Mouse (Mus musculus) hindbrain, postnatal 0 days (tissue): ENCODE data around the gene Zswim5. TPM values are rescaled to one million over a fixed set of nuclear protein-coding genes. Genes with fewer than 3 reads are reported as not detected.

Experiments used
- ATAC-seq: fragments of 200-750 bp; cut with Nextera tagmentation; 2 replicates; pipeline ENCODE4 v1.8.0; 2017; ENCODE audit warnings: mild to moderate bottlenecking, moderate TSS enrichment, moderate library complexity
- DNase-seq: peaks from one replicate; pipeline ENCODE4 v3.0.0-alpha.2; 2015; ENCODE audit warnings: low spot score
- H3K27ac ChIP-seq: fragments of 300-500 bp; sonication (generic); 2 replicates; pipeline ENCODE4 v1.5.1; 2014; ENCODE audit warnings: mild to moderate bottlenecking
- H3K27me3 ChIP-seq: fragments of 300-500 bp; sonication (generic); 2 replicates; pipeline ENCODE4 v1.6.1; 2014; ENCODE audit warnings: low read length, mixed read lengths; ENCODE audit not compliant: insufficient read depth
- H3K36me3 ChIP-seq: fragments of 300-500 bp; sonication (generic); 2 replicates; pipeline ENCODE4 v1.6.1; 2014; ENCODE audit warnings: low read length, mixed read lengths; ENCODE audit not compliant: insufficient read depth
- H3K4me1 ChIP-seq: fragments of 300-500 bp; sonication (generic); 2 replicates; pipeline ENCODE4 v1.6.1; 2014; ENCODE audit warnings: antibody characterized with exemption, low read length, mixed read lengths; ENCODE audit not compliant: insufficient read depth
- H3K4me2 ChIP-seq: fragments of 300-500 bp; sonication (generic); 2 replicates; pipeline ENCODE4 v1.6.1; 2014; ENCODE audit warnings: low read depth, mild to moderate bottlenecking, low read length, moderate library complexity, mixed read lengths
- H3K4me3 ChIP-seq: fragments of 300-500 bp; sonication (generic); 2 replicates; pipeline ENCODE4 v1.5.1; 2014; ENCODE audit warnings: low read length
- H3K9ac ChIP-seq: fragments of 300-500 bp; sonication (generic); replicated peaks from 2 replicates; pipeline ENCODE4 v1.6.1; 2014; ENCODE audit warnings: mild to moderate bottlenecking, low read length, moderate library complexity, mixed read lengths
- H3K9me3 ChIP-seq: fragments of 300-500 bp; sonication (generic); 2 replicates; pipeline ENCODE4 v1.6.1; 2016; ENCODE audit warnings: low read length, mixed read lengths
- CTCF ChIP-seq: IDR thresholded peaks from 2 replicates; pipeline ENCODE4 v1.5.1; 2016; ENCODE audit warnings: antibody characterized with exemption, control low read depth, low read depth
- WGBS: fragments of 180-500 bp; shearing (Covaris S2); extraction: QIAGEN DNeasy Blood & Tissue Kit; methylation state at CpG from one replicate; pipeline ENCODE4 v1.1.7; 2014; 5-methylcytosine and 5-hydroxymethylcytosine counted together
- polyA plus RNA-seq: library from polyadenylated mRNA; unstranded; fragments of >200 nt; fragmentation: Nextera tagmentation; extraction: Ambion mirVana; gene quantifications from 2 replicates; pipeline ENCODE4 v1.2.1, GENCODE M21; 2015
- total RNA-seq: library from RNA; depleted of rRNA; stranded (reverse); fragments of >200 nt; gene quantifications from 2 replicates; pipeline ENCODE4 v1.2.3, GENCODE M21; 2014

Gene Zswim5
- total and polyA plus RNA-seq, 2 experiments from 2014 or later = 2.3 to 25.8 TPM

DNA sequence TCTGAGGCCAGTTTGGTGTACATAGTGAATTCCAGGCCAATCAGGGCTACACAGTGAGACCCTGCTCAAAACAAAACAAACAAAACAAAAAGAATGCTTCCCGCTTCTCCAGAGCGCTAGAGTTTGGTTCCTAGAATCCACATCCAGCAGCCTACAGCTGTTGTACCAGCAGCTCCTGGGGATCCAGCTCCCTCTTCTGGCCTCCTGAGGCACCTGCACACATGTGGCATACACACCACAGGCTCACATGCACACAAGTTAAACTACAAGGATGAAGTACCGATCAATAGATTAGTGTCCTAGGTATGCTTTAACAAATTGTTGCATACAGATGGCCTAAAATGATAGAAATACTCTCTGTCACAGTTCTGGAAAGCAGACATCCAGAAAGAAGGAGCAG, 32.9 kb upstream of the Zswim5 start:
- no peak overlapping the region for H3K27ac ChIP-seq
- DNase-seq (no peak), ATAC-seq (no peak)
- H3K9ac ChIP-seq = no peak overlapping the region
- 95% methylated on average over 3 of the region's 3 CpGs for WGBS
- H3K4me1 ChIP-seq = no peaks in the 10 kb centered on the region
- H3K4me3 ChIP-seq = no peak overlapping the region
- no peak overlapping the region for H3K4me2 ChIP-seq
- no peaks in the 10 kb centered on the region for H3K27me3 ChIP-seq
- H3K9me3 ChIP-seq = no peaks in the 10 kb centered on the region
- no peak for TF ChIP-seq CTCF
- no peaks in the 10 kb centered on the region for H3K36me3 ChIP-seq

DNA sequence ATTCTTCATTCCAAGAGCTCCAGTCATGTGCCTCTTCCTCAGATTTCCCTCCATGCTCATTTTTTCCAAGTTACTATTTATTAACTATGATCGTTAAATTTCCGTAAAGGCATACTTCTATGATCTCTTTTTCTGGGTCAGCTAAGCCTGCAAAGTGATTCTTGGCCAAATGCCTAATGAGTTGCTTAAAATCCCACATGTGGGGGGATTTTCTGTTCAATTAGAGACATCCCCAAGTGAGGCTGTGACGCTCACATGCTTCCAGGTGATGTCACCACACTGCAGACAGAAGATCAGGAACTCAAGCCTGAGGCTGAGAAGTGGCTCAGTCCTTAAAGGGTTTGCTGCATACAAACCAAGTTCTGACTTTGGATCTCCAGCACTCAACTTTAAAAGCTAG, 27.3 kb upstream of the Zswim5 start:
- DNase-seq (peak; percentile 57), ATAC-seq (no peak)
- no peak overlapping the region for H3K9ac ChIP-seq
- H3K4me2 ChIP-seq = no peak overlapping the region
- H3K27ac ChIP-seq = no peak overlapping the region
- no peaks in the 10 kb centered on the region for H3K27me3 ChIP-seq
- H3K36me3 ChIP-seq = no peaks in the 10 kb centered on the region
- TF ChIP-seq CTCF = no peak
- no peaks in the 10 kb centered on the region; the same call in 1 of the 2 replicates for H3K4me1 ChIP-seq
- no peaks in the 10 kb centered on the region for H3K9me3 ChIP-seq
- WGBS = 55% methylated on average over 3 of the region's 3 CpGs
- no peak overlapping the region for H3K4me3 ChIP-seq

- H3K4me3 ChIP-seq = no peak overlapping the region
These were observed 22.9 kb upstream of the Zswim5 start for GRCm38 (mm10) chr4:116854286-116854685.

DNA sequence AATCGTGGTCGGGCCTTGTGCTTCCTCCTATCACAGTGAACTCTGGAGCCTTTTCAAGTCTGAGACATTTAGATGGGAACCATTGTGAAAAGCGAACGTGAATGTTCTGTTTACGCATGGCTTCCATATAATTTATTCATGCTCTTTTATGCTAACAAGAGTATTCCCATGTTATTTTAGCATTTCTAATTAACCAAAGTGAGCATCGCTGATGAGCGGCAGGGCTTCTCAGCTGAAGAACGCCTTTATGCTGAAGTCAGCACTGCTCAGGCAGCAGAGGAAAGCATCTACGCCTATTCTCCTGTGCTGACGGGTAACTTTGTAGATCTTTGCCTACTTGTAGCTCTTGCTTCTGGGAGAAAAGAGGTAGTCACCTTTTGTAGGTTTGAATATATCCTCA, 20.0 kb upstream of the Zswim5 start:
- no peaks in the 10 kb centered on the region for H3K27me3 ChIP-seq
- 39% methylated on average over 10 of the region's 10 CpGs for WGBS
- H3K27ac ChIP-seq = no peak overlapping the region
- no peak overlapping the region for H3K9ac ChIP-seq
- H3K4me2 ChIP-seq = no peak overlapping the region
- ATAC-seq = no peak
- no peak for TF ChIP-seq CTCF
- H3K4me1 ChIP-seq = no peaks in the 10 kb centered on the region; the same call in 1 of the 2 replicates
- H3K36me3 ChIP-seq = no peaks in the 10 kb centered on the region
- H3K9me3 ChIP-seq = no peaks in the 10 kb centered on the region
- no peak overlapping the region for H3K4me3 ChIP-seq
- DNase-seq = peak; percentile 10

More at GRCm38 (mm10) chr4:116854286-116854685, 22.9 kb upstream of the Zswim5 start:
- no peaks in the 10 kb centered on the region for H3K27me3 ChIP-seq
- ATAC-seq (no peak), DNase-seq (no peak)
- H3K36me3 ChIP-seq = no peaks in the 10 kb centered on the region
- no peak for TF ChIP-seq CTCF
- H3K27ac ChIP-seq = no peak overlapping the region
- H3K4me1 ChIP-seq = no peaks in the 10 kb centered on the region; the same call in 1 of the 2 replicates
- 31% methylated on average over 2 of the region's 2 CpGs for WGBS
- H3K4me2 ChIP-seq = no peak overlapping the region
- no peaks in the 10 kb centered on the region for H3K9me3 ChIP-seq
- no peak overlapping the region for H3K9ac ChIP-seq

DNA sequence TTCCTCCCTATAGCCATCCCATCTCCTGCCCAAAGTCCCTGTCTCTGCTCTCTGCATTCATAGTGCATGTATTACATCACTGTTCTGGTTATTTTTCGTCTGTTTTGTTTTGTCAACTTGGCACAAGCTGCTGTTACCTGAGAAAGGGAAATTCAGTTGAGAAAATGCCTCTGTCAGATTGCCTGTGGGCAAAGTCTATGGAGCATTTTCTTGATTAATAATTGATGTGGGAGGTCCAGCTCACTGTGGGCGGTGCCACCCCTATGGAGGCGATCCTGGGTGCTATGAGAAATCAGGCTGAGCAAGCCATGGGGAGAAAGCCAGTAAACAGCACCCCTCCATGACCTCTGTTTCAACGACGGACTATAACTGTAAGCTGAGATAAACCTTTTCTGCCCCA, 17.5 kb upstream of the Zswim5 start:
- DNase-seq = no peak
- H3K27me3 ChIP-seq = no peaks in the 10 kb centered on the region
- no peak for TF ChIP-seq CTCF
- WGBS = 74% methylated on average over 5 of the region's 5 CpGs
- H3K9ac ChIP-seq = no peak overlapping the region
- H3K27ac ChIP-seq = no peak overlapping the region
- H3K4me3 ChIP-seq = no peak overlapping the region
- no peaks in the 10 kb centered on the region for H3K9me3 ChIP-seq
- no peaks in the 10 kb centered on the region; the same call in 1 of the 2 replicates for H3K4me1 ChIP-seq
- no peak for ATAC-seq
- H3K4me2 ChIP-seq = no peak overlapping the region
- H3K36me3 ChIP-seq = no peaks in the 10 kb centered on the region

DNA sequence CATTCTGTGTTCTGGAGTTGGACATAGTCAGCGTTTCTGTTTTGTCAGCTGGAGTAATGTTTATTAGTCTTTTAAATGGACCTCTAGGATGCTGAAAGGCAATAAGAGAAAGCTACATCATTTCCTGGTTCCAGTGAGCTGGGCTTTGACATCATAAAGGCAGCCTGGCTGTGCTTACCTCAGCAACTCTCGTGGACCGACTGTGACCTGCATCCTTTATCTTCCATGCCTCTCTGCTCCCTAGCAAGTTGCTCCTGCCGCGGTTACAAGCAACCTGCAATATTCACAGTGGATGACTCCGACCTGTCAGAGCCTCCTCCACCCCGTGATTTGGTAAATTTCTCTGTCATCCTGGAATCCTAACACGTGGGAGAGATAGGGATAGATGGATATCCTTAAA, 15.2 kb upstream of the Zswim5 start:
- Histone ChIP-seq H3K4me2 (no peak overlapping the region), H3K9me3 (no peaks in the 10 kb centered on the region), H3K27me3 (no peaks in the 10 kb centered on the region), H3K36me3 (no peaks in the 10 kb centered on the region), H3K4me1 (no peaks in the 10 kb centered on the region), H3K9ac (no peak overlapping the region), H3K27ac (no peak overlapping the region), H3K4me3 (no peak overlapping the region)
- TF ChIP-seq CTCF = no peak
- 64% methylated on average over 8 of the region's 8 CpGs for WGBS
- DNase-seq (no peak), ATAC-seq (no peak)

GRCm38 (mm10) chr4:116869898-116870297, 7.3 kb upstream of the Zswim5 start:
- Histone ChIP-seq H3K9me3 (no peaks in the 10 kb centered on the region), H3K36me3 (no peaks in the 10 kb centered on the region), H3K4me2 (no peak overlapping the region), H3K9ac (no peak overlapping the region), H3K27ac (no peak overlapping the region), H3K4me1 (no peaks in the 10 kb centered on the region), H3K4me3 (no peak overlapping the region), H3K27me3 (no peaks in the 10 kb centered on the region)
- no peak for TF ChIP-seq CTCF
- DNase-seq (no peak), ATAC-seq (no peak)
- 75% methylated on average over 3 of the region's 3 CpGs for WGBS
